Mouse (Mus musculus) CD4-positive naive resting alpha-beta T cell, adult 76 days (primary cell): ENCODE results near the gene Foxs1. TPM values are rescaled to one million over a fixed set of nuclear protein-coding genes. Genes with fewer than 3 reads are reported as not detected.

Experiments
- total RNA-seq: library from RNA; stranded (reverse); gene quantifications from one replicate; pipeline ENCODE4 v1.2.4, GENCODE M21; 2023

Foxs1 gene
- not detected for total RNA-seq

DNA sequence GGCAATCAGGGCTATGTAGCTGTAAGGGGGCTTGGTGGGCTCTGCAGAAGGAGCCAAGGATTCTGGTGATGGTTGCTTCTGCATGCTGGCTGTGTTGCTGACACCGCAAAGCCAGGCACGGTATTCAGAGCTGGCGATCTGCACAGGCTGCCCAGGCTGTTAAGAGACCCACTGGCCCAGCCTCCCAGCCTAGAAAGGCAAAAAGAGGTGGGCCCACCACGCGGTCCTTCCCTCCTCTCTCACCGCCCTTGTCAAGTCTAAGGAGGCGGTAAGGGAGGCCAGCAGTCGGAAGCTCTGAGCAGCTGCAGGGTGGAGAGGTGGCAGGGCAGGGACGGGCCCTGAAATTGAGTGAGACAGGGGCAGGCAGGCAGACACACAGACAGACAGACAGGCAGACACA, at the start of gene Foxs1:
Gene Foxs1, minus strand, starts transcription at position 161 of the 400 bp plus-strand sequence.

GRCm38 (mm10) chr2:152962091-152962793, 29.2 kb upstream of the Foxs1 start, which contains the start of gene Ttll9:
Gene Ttll9, plus strand, starts transcription at chr2:152962485.

GRCm38 (mm10) chr2:152951065-152951849, 18.2 kb upstream of the Foxs1 start, which contains the start of gene Dusp15:
Gene Dusp15, minus strand, starts transcription at chr2:152951698.

DNA sequence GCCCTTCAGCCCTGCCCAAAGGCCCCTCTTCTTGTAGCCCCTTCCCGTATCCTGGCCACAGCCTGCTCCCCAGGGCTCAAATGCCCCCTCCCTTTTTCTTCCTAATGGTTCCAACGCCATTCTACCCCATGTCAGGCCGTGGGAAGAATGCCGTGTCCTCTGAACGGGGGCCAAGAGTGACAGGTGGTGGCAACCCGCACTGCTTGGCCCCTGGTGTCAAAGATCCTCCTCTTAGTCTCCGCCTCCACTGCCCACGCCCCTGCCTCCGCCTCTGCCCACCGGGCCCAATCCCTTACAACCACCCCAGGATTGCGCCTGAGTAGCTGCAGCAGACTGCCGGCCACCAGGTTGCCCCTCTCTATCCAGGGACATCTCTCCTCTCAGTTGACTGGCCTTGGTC, 22.0 kb downstream of the Foxs1 start, which contains the start of gene Mylk2:
Gene Mylk2, plus strand, starts transcription at position 322 of the 400 bp plus-strand sequence.

Other genes with a start within 250 kb of the Foxs1 start
- gene Mcts2, start 246.2 kb downstream of the Foxs1 start, total RNA-seq = 24.8 TPM
- gene Id1, start 197.0 kb downstream of the Foxs1 start, total RNA-seq = 2.6 TPM
- not detected for gene Cox4i2, start 179.0 kb downstream of the Foxs1 start, total RNA-seq
- gene Bcl2l1, start 101.5 kb downstream of the Foxs1 start, total RNA-seq = 19.9 TPM
- gene Tpx2, start 85.2 kb downstream of the Foxs1 start, total RNA-seq = 0.73 TPM
- not detected for gene Mylk2, start 21.9 kb downstream of the Foxs1 start, total RNA-seq
- gene Dusp15, start 18.5 kb upstream of the Foxs1 start, total RNA-seq = not detected
- gene Ttll9, start 29.3 kb upstream of the Foxs1 start, total RNA-seq = not detected
- gene Pdrg1, start 82.2 kb upstream of the Foxs1 start, total RNA-seq = 69.3 TPM
- not detected for gene Xkr7, start 98.6 kb upstream of the Foxs1 start, total RNA-seq
- gene Ccm2l, start 132.7 kb upstream of the Foxs1 start, total RNA-seq = not detected
- 12.1 TPM for gene Hck, start 175.3 kb upstream of the Foxs1 start, total RNA-seq
- 91.4 TPM for gene Tm9sf4, start 228.1 kb upstream of the Foxs1 start, total RNA-seq